Mouse (Mus musculus) T-helper 2 cell (primary cell): ENCODE measurements around the gene Angptl7.

Experiments used
- in situ Hi-C: fragments of 300-600 bp; cut with MboI, MseI; formaldehyde crosslinking; loops from one replicate; pipeline ENCODE4 v1.15.1; 2025; ENCODE audit warnings: high pct_unique_total_duplicates

Angptl7 gene

DNA sequence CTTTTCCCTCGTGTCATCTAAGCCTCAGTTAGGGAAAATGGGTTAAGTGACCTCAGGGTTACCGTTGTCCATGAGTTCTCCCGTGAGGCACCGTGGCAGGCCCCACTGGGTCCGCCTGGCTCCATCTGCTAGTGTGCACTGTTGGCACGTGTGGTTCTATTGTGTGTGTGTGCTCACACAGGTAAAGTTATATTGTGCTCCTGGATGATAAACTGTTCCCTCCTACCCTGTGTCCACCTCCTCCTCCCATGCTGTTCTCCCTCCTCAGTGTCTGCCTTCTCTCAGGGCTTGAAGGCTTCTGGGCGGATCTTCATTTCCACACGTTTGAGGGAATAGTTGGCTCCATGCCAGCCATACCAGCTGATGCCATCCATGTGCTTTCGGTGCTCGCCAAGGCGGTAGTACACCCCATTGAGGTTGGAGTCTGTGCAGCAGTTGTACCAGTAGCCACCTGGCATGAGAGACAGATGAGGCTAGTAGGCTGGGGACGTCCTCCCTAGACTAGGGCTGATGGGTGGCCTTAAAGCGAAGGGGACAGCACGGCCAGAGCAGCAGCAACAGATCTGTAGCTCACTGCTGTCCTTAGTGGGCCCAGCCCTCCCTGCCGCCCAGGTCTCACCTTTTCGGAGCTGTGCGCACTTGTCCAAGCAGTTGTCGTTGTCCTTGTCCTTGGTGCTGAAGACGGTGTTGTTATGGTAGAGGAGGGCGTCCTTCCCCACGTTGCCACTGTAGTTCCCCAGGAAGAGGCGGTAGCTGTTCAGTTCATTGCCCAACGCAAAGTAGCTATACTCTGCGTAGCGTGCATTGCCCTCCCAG is 4.2 kb downstream of the Angptl7 start:
- in situ Hi-C loops = no loop called here

DNA sequence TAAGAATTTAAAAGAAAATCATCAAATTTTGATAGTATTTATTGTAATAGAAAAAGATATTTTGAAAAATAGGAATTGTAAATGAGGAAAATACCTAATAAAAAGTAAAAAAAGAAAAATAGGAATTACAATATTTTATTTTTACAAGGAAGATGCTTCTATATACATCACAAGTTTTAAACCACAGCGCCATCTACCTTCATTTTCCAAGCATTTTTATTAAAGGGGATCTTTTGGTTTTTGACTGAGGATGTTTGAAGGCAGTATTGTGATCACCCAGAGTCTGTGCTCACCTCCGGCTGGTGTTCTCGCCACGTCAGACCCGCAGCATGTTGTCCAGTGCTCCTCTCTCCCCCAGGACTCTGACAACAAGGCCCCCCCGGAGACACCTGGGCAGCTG is 5.1 kb downstream of the Angptl7 start:
- in situ Hi-C loops = no loop called here

DNA sequence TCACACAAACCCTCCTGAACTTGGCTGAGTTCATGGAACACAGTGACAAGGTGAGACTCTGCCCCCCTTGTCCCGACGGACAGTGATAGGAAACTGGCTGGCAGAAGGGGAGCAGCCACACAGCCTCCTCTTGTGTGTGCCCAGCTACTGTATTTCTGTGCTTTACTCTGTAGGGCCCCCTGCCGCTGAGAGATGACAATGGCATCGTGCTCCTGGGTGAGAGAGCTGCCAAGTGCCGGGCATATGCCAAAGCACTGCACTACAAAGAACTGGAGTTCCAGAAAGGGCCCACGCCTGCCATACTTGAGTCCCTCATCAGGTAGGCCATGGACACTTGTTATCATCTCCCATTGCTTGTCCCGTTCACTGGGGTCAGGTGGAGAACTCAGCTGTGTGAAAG is 8.8 kb downstream of the Angptl7 start:
- in situ Hi-C loops = no loop called here

DNA sequence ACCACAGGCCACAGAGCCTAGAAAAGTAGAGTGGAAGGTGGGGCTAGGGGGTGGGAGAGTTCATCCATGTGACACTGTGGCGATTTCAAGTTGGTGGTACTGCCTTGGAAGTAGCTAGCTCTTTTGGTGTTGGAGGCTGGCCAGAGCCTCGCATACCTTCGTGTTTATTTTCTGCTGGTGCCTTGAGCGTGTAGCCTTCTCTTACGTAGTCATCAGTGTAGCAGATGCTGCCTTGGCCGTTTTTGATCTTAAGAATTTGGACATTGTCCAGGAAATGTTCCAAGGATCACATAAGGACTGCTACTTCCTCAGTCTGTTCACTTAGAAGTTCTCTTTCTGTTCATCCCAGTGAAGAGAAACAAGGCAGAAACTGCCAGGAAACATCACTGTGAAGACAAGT is 9.8 kb downstream of the Angptl7 start:
- in situ Hi-C loops = no loop called here

DNA sequence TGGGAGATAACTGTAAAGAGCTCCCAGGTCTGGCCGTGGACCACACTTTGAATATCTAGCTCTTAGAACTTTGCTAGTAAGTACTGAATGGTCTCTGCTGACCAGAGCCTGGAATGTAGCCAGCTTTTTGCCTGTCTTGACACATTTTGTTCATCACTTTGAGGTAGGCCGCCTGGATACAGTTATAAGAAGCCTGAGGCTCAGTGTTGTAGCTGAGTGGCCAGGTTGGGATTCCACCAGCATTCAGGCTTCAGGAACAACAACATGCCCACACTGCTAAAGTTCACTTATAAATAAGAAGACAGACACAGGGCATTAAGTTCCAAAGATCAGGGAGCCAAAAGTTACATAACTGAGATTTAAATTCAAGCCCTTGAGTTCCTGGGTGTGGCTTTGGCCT is 12.4 kb downstream of the Angptl7 start:
- in situ Hi-C loops = no loop called here

DNA sequence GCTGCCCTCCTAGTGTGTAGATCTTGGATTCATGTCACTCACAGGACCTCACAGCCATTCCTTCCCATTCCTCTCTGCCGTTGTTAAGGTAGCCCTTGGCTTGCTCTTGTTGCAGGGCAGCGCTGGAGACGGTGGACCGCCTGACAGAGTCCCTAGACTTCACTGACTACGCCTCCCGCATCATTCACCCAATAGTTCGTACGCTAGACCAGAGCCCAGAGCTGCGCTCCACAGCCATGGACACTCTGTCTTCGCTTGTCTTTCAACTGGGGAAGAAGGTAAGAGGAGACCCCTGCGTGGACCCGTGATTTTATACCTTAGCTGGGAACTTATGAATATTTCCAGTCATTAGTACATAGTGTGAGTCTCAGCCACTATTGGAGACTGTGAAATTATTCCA is 15.7 kb downstream of the Angptl7 start:
- in situ Hi-C loops = no loop called here

DNA sequence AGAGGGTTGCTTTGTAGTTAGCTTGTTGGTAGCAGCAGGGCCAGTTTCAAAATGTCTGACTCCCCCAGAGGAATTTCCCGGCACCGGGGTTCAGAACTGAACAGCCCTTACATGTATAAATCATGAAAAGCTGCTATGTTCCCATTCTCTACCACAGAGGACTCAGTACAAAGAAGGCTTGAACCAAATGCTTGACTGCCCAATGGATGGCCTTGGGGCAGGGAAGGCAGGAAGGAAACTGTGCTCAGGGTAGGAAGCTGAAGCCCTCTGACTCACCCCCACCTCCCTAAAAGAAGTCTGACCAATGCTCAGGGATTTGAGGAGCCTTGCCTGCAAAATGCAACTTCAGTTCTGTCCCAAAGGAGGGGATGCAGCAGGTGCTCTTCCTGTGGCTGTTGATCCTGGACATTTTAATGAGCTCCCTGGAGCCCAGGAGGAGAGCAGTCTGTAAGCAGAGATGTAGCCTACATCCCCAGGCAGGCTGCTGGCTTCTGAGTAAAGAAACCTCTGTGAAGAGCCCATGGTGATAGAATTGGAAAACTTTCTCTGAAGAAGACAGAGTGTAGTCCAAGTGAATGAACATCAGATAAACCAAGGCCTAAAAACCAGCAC is 18.6 kb downstream of the Angptl7 start:
- in situ Hi-C loops = no loop called here

DNA sequence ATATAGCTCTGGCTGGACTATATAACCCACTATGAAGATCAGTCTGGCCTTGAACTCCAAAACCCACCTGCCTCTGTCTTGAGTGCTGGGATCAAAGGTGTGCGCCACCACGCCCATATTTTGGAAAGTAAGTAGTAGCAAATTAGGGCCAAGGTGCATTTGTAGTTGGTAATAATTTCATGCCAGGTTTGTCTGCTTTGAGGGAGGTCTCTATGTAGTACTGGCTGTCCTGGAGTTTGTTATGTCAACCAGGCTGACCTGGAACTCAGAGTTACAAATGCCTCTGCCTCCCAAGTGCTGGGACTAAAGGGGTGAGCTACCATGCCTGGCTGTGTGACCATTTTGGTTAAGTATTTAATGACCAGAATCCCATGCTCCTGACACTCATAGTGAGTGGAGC is 20.0 kb downstream of the Angptl7 start:
- in situ Hi-C loops = no loop called here

DNA sequence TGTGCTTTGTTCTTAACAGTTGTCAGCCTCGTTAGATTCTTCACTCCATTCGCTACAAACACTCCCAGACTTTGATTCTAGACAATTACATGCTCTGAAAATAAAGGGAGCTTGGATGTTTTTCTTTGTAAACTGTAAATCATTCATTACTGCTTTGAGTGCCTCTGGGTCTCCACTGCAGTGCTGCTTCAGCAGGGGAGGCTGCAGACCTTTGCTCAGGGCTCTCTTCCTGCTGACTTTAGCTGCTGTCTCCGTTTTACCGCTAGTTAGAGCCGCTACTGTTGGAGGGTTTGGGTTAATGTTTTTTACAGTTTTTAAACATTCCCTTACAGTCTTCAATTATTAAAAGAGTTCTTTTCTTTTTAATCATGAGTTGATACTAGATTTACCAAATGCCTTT is 26.8 kb downstream of the Angptl7 start:
- in situ Hi-C loops = loop anchor here (25.0 kb wide), 1 partner anchor 611 kb away; the partner anchor contains the start of genes Fv1 and Miip

DNA sequence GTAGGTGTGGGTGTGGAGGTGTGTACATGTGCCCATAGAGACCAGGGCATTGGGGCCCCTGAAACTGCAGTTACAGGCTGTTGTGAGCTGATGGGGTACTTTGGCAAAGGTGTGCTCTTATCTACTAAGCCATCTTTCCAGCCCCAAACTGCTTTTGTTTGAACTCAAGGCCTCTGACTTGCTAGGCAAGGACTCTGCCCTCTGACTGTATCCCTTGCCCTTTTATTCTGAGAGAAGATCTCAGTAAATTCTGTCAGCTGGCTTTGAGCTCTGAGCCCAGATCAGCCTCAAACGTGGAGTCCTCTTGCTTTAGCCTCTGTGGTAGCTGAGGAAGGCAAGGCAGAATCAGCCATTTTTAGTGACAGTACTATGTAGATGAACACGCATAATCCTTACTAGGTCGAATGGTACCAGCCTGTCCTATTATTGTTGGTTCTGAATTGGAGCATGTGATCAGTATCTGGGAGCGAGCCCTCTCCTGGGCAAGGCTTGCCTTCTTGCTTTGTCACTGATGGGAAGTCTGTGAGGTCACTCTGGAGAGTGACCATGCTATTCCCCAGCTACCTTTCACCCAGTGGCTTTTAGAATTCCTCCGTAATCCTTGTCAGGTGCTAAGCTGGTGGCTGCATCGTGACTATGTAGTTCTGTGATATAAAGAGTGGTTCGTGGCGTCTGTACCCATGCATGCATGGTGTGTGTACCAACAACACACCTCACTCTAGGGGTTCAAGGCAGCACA is 27.7 kb downstream of the Angptl7 start:
- in situ Hi-C loops = loop anchor here (25.0 kb wide), 1 partner anchor 610 kb away; the partner anchor contains the start of genes Fv1 and Miip

DNA sequence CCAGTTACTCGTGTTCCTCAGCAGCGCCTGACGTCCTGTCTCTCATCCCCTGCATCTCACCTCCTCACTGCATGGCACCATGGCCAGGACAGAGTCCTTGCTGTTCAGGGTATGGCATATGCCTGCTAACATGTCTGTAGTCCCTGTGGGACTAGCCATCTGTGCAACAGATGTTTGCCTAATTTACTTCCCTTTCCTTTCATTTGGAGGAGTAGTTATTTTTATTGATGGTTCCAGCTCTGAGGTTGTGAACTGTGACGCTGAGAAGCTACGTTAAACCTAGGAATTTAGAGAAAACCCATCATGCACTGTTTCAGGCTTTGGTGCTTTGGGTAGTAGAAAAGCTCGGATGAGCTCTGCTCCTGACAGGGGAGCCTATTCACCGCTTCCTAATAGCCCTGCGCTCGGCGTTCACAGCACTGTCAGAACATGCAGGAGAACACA is 28.9 kb downstream of the Angptl7 start:
- in situ Hi-C loops = loop anchor here (25.0 kb wide), 1 partner anchor 609 kb away; the partner anchor contains the start of genes Fv1 and Miip

DNA sequence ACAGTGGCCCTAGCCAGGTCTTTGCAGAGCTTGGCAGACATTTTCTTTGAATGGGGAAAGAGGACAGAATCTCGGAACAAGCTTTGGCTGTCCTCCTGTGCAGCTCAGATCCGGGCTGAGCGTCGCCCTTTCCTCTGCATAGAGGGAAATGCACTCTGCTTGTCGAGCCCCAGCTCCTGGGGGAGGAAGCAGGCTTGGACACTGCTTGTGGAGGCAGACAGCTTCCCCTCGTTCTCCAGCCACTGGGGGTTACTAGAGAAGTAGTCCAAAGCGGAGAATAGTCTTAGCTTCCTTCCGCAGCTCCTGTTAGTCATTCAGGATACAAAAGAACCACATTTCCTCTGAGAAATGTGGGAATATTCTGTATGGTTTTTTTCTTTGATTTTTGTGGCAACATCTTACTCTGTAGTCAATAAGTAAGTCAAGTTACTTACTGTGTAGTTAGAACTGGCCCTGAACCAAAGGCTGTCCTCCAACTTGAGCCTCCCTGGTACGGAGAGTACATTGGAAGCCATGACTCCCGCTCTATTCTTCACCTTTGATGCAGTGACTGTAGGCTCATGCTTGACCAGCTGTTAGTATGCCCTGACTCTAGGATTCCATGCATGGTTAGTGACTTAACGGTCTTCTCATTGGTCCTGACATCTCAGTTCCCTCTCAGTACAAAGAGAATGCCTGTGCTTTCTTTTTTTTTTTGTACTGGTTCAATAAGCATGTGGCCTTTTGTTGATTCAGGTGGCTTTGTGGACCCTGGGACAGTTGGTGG is 30.6 kb downstream of the Angptl7 start:
- in situ Hi-C loops = loop anchor here (25.0 kb wide), 1 partner anchor 607 kb away; the partner anchor contains the start of genes Fv1 and Miip

DNA sequence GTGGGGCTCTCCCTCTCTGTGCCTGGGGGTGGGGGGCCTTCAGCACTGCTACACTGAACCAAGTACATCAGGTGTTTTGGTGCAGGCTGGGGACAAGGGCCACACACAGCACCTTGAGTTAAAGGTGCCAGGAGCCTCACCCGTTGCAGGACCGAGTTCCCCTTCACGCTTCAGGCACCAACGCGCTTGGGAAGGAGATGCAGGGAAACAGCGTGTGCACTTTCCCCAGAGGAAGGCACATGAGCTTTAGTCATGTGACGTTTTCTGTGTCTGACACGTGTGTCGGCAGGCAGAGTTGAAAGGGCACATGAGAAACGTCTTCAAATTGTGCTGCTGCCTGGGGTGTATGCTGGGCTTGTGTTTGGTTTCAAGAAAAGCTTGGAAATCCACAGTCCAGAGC is 31.9 kb downstream of the Angptl7 start:
- in situ Hi-C loops = loop anchor here (25.0 kb wide), 1 partner anchor 606 kb away; the partner anchor contains the start of genes Fv1 and Miip

DNA sequence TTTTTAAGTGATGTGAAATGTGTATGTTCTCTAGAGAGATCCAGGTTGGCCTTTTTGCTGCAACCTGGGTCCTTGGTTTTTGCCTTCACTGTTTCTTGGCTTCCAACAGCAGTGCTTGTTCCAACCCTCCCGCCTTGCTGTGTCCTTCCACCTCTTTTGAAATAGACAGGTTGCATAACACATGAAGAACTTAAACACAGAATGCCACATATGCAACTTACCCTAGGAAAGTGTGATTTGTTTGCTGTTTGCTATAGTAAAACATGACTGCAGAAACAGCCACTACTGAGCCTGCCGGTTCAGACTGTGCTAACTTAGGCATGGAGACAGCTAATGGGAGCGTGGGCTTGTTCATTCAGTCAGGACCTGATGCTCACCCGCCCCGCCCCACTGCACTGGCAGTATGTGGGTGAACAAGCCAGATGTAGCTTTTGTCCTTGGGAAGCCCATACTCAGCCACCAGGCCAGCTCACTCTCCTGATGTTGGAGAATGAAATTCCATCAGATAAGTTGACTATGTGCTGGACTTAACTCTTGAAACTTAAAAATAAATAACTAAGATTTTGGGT is 33.7 kb downstream of the Angptl7 start:
- in situ Hi-C loops = loop anchor here (25.0 kb wide), 1 partner anchor 604 kb away; the partner anchor contains the start of genes Fv1 and Miip

DNA sequence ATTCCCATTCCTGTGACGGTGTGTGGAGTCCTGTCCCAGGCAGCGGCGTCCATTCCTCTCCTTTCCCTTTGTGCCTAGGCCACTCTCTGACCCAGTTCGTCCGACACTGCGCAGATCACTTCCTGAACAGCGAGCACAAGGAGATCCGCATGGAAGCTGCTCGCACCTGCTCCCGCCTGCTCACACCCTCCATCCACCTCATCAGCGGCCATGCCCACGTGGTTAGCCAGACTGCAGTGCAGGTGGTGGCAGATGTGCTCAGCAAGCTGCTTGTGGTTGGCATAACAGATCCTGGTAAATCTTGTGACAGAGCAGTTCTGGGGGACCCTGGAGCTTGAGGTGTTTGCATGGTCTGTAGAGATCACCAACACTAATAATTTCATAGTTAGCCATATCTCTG is 35.4 kb downstream of the Angptl7 start:
- in situ Hi-C loops = loop anchor here (25.0 kb wide), 1 partner anchor 603 kb away; the partner anchor contains the start of genes Fv1 and Miip

DNA sequence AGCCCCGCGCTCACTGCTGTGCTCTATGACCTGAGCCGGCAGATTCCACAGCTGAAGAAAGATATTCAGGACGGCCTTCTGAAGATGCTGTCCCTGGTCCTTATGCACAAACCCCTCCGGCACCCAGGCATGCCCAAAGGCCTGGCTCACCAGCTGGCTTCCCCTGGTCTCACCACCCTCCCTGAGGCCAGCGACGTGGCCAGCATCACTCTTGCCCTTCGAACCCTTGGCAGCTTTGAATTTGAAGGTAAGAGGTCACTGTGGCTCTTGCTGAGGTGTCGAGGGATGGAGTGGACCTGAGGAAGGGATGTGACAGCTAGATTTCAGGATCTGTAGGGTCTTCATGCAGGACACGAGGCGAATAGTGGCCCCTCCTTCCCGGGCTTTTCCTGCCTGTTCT is 36.0 kb downstream of the Angptl7 start:
- in situ Hi-C loops = loop anchor here (25.0 kb wide), 1 partner anchor 602 kb away; the partner anchor contains the start of genes Fv1 and Miip

DNA sequence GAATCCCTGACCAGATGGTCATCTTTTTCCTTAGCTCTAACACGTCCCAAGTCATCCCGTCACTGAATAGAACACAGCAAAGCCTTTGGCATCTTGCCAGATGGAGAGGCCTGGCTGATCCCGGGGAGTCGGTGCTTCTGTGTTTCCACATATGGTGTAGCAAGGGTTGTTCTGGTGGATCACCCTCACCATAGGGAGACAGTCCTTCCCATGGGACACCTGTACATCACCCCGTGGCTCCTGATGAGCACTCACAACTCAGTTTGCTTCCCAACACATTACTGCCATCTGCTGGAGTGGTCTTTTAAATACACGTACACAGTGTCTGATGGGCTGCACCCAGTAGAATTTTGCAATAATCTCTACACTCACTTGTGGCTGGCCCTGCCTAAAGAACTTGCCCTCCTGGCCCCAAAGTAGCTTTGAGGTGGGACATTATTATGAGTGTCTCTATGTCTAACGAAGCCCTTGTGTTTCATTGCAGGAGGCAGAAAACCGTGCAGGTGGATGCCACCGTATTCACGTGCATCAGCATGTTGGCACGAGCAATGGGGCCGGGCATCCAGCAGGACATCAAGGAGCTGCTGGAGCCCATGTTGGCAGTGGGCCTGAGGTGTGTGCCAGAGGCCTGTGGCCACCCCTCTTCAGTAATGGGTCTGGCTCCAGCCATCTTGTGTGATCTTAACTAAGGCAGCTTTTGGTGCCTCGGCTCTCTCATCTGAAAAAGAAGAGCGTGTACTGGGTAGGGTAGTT is 36.9 kb downstream of the Angptl7 start:
- in situ Hi-C loops = loop anchor here (25.0 kb wide), 1 partner anchor 601 kb away; the partner anchor contains the start of genes Fv1 and Miip

DNA sequence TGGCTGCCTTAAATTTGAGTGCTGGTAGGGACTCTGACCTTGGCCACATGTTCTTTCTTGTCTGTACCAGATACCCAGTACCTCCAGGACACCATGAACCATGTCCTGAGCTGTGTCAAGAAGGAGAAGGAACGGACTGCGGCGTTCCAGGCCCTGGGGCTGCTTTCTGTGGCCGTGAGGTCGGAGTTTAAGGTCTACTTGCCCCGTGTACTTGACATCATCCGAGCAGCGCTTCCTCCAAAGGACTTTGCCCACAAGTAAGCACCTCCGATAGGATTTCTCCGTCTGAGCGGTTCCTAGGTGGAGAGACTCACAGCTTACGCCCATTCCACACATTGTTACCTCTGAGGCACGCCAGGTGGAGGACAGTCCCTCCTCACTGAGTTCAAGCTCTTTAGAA is 37.5 kb downstream of the Angptl7 start:
- in situ Hi-C loops = loop anchor here (25.0 kb wide), 1 partner anchor 600 kb away; the partner anchor contains the start of genes Fv1 and Miip

DNA sequence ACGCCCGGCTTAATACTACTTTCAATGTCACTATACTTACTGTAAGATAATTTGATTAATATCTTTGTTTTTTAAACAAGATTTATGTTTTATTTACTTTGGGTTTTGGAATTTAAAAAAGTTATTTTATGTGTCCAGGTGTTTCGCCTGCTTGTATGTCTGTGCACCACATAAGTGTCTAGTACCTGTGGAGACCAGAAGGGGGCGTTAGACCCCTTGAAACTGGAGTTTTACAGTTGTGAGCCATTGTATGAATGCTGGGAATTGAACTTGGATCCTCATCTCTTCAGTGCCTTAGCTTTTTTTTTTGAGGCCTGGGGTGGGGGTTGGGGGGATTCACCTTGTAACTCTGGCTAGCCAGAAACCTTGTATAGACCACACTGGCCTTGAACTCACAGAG is 38.5 kb downstream of the Angptl7 start:
- in situ Hi-C loops = loop anchor here (25.0 kb wide), 1 partner anchor 599 kb away; the partner anchor contains the start of genes Fv1 and Miip
